Mouse (Mus musculus) central nervous system, embryonic 18 days (tissue): ENCODE results near the gene Slc10a3. TPM values are rescaled to one million over a fixed set of nuclear protein-coding genes. Genes with fewer than 3 reads are reported as not detected.

ENCODE experiments used
- polyA plus RNA-seq: library from polyadenylated mRNA; depleted of rRNA; stranded (reverse); fragments of >200 nt; gene quantifications from 2 replicates; pipeline ENCODE4 v1.2.3, GENCODE M21; 2012; rRNA removed

Gene Slc10a3
- 6.4 and 6.6 TPM in 2 replicates for polyA plus RNA-seq

DNA sequence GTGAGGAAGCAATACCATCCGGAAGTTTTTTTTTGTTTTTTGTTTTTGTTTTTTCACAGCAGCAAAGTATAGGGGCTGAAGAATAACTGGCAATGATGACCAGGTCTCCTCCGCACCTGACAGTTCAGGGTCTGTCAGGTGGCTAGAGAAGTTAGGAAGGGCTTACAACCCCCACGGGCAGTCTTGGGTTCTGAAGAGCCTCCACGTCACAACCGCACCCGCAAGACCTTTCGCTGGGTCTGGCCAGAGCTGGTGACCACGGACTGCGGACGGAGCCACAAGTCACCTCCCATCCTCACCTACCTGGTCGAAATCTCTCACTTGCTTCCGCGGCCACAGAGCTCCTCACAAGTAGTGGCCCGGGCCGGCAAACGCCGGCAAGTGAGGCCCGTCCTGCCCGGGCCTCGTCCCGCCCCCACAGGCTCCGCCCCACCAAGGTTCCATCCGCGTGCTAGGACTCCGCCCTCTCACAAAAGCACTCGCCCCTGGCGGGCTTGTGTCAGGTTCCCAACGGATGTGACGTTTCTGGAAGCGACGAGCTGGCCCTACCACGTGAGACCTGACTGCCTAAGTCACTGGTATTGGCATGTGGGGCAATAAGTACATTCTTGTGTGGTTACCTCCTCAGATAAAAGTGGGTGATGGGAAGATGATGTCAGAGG lies at the start of gene Slc10a3, which contains the start of gene Ubl4a:
Slc10a3 (minus strand) TSS at position 462 of the 662 bp plus-strand sequence.
Ubl4a (minus strand) TSS at position 331 of the 662 bp plus-strand sequence.

DNA sequence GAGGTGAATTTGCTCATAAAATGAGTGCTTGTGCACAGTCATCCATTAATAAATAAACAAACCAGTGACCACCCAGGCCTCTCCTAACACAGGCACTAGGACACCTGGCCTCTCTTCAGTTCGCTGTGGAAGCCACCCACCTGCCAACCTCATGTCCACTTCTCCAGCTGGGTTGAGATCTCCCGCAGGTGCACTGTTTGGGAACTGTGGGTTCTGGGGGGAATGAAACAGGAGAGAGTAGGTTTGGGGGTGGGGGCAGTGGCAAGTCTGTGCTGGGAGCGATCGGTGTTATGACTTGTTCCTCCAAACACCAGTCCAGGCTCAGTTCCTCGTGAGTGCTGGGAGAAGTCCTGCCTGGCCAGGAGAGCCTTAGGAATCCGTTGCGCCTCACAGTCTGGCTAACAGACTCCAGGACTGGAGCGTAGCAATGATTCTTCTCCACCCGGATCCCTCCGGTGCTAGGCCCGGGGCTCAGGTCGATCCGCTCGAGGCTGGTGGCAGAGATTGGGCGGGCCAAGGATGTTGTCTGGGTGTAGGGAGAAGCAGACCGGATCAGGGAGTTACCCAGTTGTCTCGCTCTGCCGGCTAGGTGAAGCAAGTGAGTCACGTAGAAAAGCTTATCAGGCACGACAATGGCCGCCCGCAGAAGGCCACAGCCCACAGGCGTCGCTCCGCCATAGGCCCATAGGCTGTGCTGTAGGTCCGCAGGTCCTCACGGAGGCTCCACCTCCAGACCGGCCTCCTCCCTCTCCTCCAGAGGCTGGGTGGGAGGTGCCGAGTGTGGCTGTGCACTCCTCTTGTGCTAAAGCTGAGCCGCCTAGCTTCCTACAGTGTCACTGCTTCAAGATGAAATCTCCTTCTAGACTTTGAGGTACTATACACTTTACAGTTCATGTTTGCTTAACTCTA lies 19.6 kb upstream of the Slc10a3 start, which contains the start of the genes Fam3a and Ikbkg:
Fam3a (minus strand) TSS at position 738 of the 909 bp plus-strand sequence.
Ikbkg (plus strand) TSS at position 756 of the 909 bp plus-strand sequence.

DNA sequence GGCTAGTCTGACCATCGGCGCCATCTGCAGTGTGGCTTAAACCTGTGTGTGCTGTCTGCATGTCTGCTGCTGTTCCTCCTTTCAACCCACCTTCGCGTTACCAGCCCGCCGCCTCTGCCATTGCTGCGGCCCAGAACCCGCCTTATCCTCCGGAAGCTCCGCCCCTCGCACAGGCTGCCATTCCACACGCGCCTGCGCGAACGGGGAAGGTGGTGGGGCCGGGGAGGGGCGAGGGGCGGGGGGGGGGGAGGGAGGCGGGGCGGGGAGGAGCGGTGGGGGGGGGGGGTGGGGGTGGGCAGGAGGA lies 19.7 kb downstream of the Slc10a3 start, which contains the start of gene Lage3:
Lage3 (minus strand) TSS at position 152 of the 304 bp plus-strand sequence.

DNA sequence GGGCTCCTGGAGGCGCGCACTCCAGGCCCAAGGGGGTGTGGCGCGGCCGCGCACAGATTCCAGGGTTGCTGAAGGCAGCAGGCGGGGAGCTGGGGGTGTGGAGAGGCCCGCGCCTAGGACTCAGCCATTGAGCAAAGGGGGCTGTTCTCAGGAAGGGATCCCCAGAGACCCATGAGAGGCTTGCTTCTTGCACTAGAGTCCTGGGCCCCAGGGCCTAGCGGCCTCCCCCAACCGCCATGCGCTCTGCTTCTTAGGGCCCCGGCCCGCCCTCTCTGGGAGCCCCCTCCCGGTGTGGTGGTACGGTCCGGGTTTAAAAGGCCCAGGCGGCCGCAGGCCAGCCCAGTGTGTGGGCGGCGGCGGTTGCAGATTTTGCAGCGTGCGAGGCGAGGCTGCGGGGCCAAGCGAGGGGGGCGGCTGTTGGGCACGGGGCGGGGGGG lies 44.4 kb downstream of the Slc10a3 start, which contains the start of gene Plxna3:
Plxna3 (plus strand) TSS at position 342 of the 437 bp plus-strand sequence.

Other genes starting within 250 kb of the Slc10a3 start
- gene Opn1mw, start 245.9 kb downstream of the Slc10a3 start, polyA plus RNA-seq = 0.06 TPM in 1 of 2 replicates, not detected in the other
- gene Mecp2, start 238.0 kb downstream of the Slc10a3 start, polyA plus RNA-seq = 26.2 and 26.9 TPM in 2 replicates
- not detected in 2 replicates for gene Tex28, start 205.5 kb downstream of the Slc10a3 start, polyA plus RNA-seq
- not detected in 2 replicates for gene Tktl1, start 196.1 kb downstream of the Slc10a3 start, polyA plus RNA-seq
- 492 and 527 TPM in 2 replicates for gene Flna, start 123.5 kb downstream of the Slc10a3 start, polyA plus RNA-seq
- 66.2 and 73.5 TPM in 2 replicates for gene Emd, start 118.7 kb downstream of the Slc10a3 start, polyA plus RNA-seq
- gene Rpl10, start 102.5 kb downstream of the Slc10a3 start, polyA plus RNA-seq = 1,738 and 1,782 TPM in 2 replicates
- gene Taz, start 91.4 kb downstream of the Slc10a3 start, polyA plus RNA-seq = 90.8 and 91.9 TPM in 2 replicates
- gene Dnase1l1, start 91.0 kb downstream of the Slc10a3 start, polyA plus RNA-seq = 5.3 and 5.5 TPM in 2 replicates
- gene Atp6ap1, start 76.3 kb downstream of the Slc10a3 start, polyA plus RNA-seq = 420 and 430 TPM in 2 replicates
- 1,224 and 1,398 TPM in 2 replicates for gene Gdi1, start 68.4 kb downstream of the Slc10a3 start, polyA plus RNA-seq
- gene Fam50a, start 60.3 kb downstream of the Slc10a3 start, polyA plus RNA-seq = 49.5 and 51.9 TPM in 2 replicates
- 250 and 260 TPM in 2 replicates for gene Plxna3, start 44.3 kb downstream of the Slc10a3 start, polyA plus RNA-seq
- gene Lage3, start 19.7 kb downstream of the Slc10a3 start, polyA plus RNA-seq = 77.0 and 82.1 TPM in 2 replicates
- gene Ubl4a, start 131 bp downstream of the Slc10a3 start, polyA plus RNA-seq = 61.5 and 64.5 TPM in 2 replicates
- 30.3 and 32.6 TPM in 2 replicates for gene Fam3a, start 19.9 kb upstream of the Slc10a3 start, polyA plus RNA-seq
- gene Ikbkg, start 19.9 kb upstream of the Slc10a3 start, polyA plus RNA-seq = 15.4 and 16.3 TPM in 2 replicates
- gene G6pdx, start 55.8 kb upstream of the Slc10a3 start, polyA plus RNA-seq = 45.8 and 47.6 TPM in 2 replicates
- not detected in 2 replicates for gene Gm6880, start 108.0 kb upstream of the Slc10a3 start, polyA plus RNA-seq
- gene Olfr1326-ps1, start 201.5 kb upstream of the Slc10a3 start, polyA plus RNA-seq = not detected in 2 replicates
- not detected in 2 replicates for gene Olfr1325, start 219.3 kb upstream of the Slc10a3 start, polyA plus RNA-seq